Mouse (Mus musculus): Measurements from ENCODE around the gene 4930455H04Rik.
A peak's percentile ranks its signal among the peaks of the same experiment; 100 is the strongest.

The 4930455H04Rik gene

GRCm38 (mm10) chr3:116968540-116968997, 502 bp downstream of the 4930455H04Rik start, which contains the start of gene Palmd:
Gene Palmd, minus strand, starts transcription at chr3:116968987.
- peak; percentile 35 for DNase-seq

- DNase-seq, result no peak
Measured at GRCm38 (mm10) chr3:116969003-116969402, 936 bp downstream of the 4930455H04Rik start.

- DNase-seq, result no peak
Measured at GRCm38 (mm10) chr3:116969786-116970185, 1.7 kb downstream of the 4930455H04Rik start.

GRCm38 (mm10) chr3:116981811-116982575, 13.9 kb downstream of the 4930455H04Rik start:
- DNase-seq, result no peak

- DNase-seq, result no peak
Measured at GRCm38 (mm10) chr3:116985042-116985455, 17.0 kb downstream of the 4930455H04Rik start.

GRCm38 (mm10) chr3:116985741-116986140, 17.7 kb downstream of the 4930455H04Rik start:
- DNase-seq, result no peak

- no peak for DNase-seq
Measured at GRCm38 (mm10) chr3:116986451-116986850, 18.4 kb downstream of the 4930455H04Rik start.

- no peak for DNase-seq
Measured at GRCm38 (mm10) chr3:116988221-116988620, 20.2 kb downstream of the 4930455H04Rik start.

- DNase-seq, result no peak
Measured at GRCm38 (mm10) chr3:116991180-116991579, 23.1 kb downstream of the 4930455H04Rik start.

GRCm38 (mm10) chr3:116993011-116993410, 24.9 kb downstream of the 4930455H04Rik start:
- no peak for DNase-seq

- no peak for DNase-seq
Measured at GRCm38 (mm10) chr3:117001686-117002485, 33.8 kb downstream of the 4930455H04Rik start.

- DNase-seq, result no peak
Measured at GRCm38 (mm10) chr3:117003379-117003778, 35.3 kb downstream of the 4930455H04Rik start.

- no peak for DNase-seq
Measured at GRCm38 (mm10) chr3:117006636-117007035, 38.6 kb downstream of the 4930455H04Rik start.

- DNase-seq, result no peak
Measured at GRCm38 (mm10) chr3:117007340-117007739, 39.3 kb downstream of the 4930455H04Rik start.

GRCm38 (mm10) chr3:117010182-117010581, 42.1 kb downstream of the 4930455H04Rik start:
- DNase-seq, result no peak

- DNase-seq, result no peak
Measured at GRCm38 (mm10) chr3:117020319-117020718, 52.3 kb downstream of the 4930455H04Rik start.

GRCm38 (mm10) chr3:117021907-117022306, 53.8 kb downstream of the 4930455H04Rik start:
- DNase-seq, result no peak

GRCm38 (mm10) chr3:117024111-117024510, 56.0 kb downstream of the 4930455H04Rik start:
- no peak for DNase-seq

- no peak for DNase-seq
Measured at GRCm38 (mm10) chr3:117024557-117024956, 56.5 kb downstream of the 4930455H04Rik start.

GRCm38 (mm10) chr3:117025421-117025820, 57.4 kb downstream of the 4930455H04Rik start:
- no peak for DNase-seq
